Mouse (Mus musculus): ENCODE measurements around the gene Gm38394.

Gene Gm38394

DNA sequence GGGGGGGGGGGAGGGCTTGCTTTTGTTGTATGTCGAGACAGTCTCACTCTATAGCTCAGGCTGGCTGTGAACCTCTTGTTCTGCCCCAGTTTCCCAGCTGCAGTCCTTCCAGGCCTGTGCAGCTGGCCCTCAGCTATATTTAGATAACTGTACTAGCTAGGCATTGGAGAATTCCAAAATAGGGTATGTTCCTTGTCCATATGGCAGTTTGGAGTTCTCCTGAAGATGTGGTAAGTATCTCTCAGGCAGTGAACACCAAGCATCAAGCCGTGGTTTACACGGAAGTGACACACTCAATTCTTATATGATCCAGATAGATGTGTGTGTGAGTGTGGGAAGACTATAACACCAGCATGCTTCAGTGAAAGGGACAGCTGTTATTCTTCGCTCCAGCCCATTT, 2.3 kb upstream of the Gm38394 start:
- DNase-seq (ENCODE audit: low read depth): no peak

DNA sequence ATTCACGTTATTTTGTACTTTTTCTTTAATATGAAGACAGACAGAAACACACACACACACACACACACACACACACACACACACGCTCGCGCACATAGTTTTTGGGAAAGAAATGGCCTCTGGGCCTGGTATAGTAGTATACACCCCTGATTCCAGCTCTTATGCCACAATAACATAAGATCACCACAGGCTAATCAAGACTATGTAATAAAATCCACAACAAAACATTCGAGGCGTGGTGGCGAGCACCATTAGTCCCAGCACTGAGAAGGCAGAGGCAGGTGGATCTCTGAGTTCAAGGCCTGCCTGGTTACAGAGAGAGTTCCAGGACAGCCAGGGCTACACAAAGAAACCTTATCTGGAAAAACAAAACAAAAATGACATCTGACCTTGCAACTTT, 1.8 kb upstream of the Gm38394 start:
- DNase-seq (ENCODE audit: low read depth): no peak

DNA sequence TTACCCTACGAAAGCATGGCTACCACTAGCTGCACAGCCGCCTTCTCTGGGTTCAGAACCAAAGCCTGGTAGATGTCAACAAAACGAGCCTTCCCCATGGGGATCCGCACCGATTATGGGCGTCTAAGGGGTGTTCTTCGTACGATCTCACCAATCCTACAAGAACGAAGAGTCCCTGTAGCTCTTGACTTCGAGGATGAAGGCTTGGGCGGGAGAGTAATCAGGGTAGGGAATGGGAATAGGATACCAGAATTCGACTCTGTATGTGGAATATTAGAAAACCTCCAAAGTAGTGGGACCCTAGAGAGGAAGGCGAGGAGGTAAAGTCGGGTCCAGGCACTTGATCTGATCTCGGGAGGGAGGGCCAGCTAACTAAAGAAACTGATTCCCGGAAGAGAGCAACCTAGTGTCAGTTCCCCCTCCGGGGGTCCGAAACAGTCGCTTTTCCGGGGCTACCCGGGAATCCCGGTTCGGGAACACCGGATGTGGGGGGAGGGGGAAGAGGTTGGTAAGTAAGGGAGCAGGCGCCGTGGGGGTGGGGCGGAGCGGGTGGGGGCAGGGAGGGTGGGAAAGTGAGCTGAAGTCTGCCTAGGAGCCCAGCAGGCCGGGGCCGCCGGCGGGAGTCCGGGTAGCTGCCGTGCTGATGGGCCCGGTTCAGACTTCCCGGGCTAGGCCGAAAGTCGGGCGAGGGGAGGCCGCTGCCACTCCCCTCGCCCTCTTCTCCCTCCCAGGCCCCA, 484 bp downstream of the Gm38394 start, which contains the start of gene Zbed6:
Zbed6 (minus strand) TSS at position 420 of the 737 bp plus-strand sequence.
- peak; percentile 87 for DNase-seq (ENCODE audit: low read depth)

DNA sequence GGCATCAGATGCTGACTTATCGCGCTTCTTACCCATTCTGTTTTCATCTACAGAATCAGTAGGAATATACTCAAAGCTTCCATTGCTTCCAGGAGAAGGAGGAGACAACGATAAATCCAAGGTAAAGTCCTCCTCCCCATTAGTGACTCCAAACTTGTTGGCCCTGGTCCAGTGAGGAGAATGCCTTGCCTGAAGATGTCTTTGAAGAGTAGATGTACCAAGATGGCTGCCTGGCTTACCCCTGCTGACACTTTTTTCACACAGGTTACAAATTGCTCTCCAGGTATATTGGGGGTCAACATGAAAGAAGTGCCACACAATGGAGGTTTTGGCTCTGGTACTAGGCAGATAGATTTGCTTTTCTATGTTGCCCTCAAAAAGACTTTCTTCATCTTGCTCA, 2.2 kb downstream of the Gm38394 start:
- peak; percentile 29 for DNase-seq (ENCODE audit: low read depth)

DNA sequence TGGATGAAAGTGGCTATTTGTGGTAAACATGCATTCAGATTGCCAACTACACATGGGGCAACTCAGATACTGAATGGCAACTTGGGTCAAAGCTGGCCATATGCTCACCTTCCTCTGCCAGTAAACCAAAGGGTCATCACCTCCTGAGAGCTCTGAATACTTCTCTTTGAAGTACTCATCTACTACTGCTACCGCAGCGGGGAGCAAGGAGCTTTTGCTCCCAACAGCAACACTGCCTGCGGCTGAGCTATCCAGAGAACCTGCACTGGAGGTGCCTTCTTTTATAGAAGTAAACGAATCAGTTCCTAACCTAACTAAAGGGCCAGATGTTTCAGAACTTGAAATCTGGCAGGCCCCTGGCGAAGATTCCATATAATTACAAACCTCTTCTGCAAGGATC, 4.3 kb downstream of the Gm38394 start:
- DNase-seq (ENCODE audit: low read depth): no peak

DNA sequence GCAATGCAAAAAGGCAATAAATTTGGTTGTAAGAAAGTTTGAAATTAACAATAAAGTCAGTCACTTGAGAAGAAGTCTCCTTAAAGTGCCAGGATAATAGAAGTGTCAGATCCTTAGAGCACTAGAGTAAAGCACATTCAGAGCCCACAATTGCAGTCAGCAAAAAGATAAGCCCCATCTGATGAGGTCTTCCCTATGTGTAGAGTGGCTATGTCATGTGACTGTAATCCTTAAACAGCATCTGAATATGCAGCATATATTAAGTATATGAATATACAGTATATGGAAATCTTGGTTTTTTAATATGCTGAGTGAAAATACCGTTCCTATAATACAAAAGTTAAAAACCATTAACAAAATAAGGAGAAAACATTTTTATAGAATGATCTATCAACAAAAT, 8.1 kb downstream of the Gm38394 start:
- no peak for DNase-seq (ENCODE audit: low read depth)

DNA sequence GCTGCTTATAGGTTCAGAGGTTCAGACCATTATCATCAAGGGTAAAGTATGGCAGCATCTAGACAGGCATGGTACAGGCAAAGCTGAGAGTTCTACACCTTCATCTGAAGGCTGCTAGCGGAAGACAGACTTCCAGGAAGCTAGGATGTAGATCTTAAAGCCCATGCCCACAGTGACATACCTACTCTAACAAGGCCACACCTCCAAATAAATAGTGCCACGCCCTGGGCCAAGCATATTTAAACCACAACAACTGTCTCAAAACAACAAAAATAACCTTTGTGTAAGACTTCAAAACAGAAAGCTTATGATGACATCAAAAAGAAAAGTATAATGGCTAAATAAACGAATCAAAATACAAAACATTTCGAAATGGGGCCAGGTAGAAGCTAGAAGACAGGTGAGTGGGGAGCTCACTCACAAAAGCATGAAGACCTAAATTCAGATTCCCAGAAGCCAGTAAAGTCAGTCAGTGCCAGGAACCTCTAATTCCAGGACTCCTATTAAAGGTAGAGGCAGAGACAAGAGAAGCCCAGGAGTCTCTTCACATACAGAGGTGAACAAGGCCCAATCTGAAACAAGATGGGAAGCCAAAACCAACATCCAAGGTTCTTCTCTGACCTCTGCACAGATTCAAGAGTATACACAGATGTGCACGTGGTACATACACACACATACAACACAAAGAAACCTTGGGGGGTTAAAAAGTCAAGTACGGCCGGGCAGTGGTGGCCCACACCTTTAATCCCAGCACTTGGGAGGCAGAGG, 10.6 kb downstream of the Gm38394 start:
- no peak for DNase-seq (ENCODE audit: low read depth)

DNA sequence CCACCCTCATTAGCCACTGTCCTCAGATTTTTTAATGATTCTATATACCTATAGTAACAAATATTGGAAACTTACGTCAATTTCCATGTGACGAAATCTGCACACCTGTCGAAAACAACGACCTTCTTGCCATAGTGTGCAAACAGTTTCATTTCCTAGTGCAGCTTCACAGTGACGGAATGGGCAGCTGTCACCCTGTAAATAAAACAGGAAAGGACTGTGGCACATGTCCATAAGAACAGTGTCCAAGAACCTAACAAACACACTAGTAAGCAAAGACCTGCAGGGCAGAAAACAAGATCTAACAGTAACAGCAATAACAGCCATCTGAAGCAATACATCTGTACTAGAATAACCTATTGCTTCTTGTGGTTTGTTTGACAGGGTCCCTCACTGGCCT, 15.5 kb downstream of the Gm38394 start:
- DNase-seq (ENCODE audit: low read depth): no peak

DNA sequence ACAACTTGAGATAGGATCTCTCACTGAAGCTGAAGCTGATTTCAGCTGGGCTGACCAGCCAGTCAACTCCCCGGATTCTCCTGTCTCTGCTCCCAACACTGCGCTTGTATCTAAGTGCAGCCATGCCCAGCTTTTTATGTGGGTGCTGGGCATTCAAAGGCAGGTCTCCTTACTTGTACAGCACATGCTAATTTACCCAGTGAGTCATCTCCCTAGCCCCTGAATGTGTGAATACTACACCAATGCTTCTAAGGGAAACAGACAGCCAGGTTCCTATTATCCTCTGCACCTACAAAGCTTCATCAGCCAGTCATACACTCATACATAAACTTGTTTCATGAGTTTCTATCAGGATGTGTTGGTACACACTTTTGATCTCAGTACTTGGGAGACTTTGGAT, 20.0 kb downstream of the Gm38394 start:
- no peak for DNase-seq (ENCODE audit: low read depth)

DNA sequence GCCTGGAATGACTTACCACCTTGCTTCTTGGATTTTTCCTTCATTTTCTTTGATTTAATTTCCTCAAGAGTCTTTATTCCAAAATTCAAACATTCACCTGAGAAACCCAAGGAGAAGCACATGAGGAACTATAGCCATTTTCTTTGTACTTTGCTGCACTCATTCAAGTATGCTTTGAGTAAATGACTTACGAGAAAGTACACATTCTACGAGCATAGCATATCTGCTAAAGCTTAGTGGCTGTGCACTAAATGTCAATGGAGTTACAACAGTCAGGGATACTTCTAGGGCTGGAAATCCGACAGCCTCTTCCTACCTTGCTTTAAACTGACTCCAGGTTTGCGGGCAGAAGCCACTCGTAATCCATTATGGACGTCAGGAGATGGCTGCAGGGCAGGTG, 22.6 kb downstream of the Gm38394 start:
- no peak for DNase-seq (ENCODE audit: low read depth)

DNA sequence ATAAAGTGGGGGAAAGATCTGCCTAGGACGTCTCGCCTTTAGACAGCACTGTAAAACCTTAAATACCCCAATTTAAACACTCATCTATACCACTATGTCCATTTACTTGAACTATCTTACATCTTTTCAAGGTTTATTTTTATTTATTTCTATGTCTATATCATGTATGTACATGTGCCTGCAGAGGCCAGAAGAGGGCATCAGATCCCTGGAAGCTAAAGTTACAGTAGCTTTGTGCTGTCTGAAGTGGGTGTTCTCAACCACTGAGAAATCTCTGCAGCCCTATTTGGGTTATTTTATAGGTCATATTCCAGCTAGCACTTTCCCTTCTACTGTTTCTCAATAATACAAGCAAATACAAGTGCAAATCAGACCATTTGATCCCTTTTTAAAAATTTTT, 28.9 kb downstream of the Gm38394 start:
- DNase-seq (ENCODE audit: low read depth): peak; percentile 42

DNA sequence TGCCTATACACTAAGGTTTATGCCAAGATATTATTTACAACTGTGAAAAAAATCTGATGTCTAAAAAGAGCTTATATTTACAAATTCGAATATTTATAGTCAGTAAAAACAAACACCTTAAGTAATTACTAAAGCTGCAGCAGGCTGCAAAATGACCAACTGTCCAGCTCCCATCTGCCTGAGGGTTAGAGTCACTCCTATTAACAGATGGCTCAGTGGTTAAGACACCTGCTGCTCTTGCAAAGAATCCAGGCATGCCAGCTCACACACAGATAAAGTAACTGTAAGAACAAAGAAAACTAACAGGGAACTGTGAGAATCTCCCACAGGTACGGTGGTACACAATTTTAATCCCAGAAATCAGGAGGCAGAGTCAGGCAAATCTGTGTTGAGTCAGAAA, 36.1 kb downstream of the Gm38394 start:
- DNase-seq (ENCODE audit: low read depth): no peak

DNA sequence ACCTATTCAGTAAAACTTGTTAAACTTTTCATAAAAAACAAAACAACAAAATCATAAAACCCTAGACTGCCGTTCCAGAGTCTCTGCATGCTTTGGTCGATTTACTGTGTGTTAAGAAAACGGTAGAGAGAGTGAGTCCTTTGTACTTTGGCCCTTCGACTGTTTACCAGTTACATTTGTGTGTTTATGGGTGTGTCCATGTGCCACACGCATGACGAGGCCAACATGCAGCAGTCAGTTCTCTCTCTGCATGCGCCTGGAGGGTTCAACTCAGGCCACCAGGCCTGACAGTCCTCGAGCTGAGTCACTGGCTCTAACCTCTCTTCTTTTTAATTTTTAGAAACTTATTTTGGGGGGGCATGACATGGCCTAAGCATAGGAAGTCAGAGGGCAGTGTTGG, 42.8 kb downstream of the Gm38394 start:
- no peak for DNase-seq (ENCODE audit: low read depth)

DNA sequence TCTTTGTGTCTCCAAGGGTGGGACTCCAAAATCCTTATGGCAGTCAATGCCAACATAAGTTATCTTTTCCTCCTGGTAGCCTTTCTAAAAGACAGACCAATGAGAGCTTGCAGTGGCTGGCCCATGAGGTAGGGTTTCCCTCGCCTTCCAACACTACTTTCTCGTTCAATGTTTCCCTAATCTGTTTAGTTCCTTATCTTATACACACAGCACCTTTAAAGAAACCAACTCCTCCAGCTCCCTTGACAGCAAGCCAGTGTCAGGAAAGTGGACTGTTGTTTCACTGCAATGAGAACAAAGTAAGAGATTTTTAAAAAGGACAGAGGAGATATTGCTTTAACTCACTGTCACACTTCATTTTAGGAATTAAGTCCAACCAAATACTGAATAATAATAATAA, 43.2 kb downstream of the Gm38394 start:
- DNase-seq (ENCODE audit: low read depth): no peak

DNA sequence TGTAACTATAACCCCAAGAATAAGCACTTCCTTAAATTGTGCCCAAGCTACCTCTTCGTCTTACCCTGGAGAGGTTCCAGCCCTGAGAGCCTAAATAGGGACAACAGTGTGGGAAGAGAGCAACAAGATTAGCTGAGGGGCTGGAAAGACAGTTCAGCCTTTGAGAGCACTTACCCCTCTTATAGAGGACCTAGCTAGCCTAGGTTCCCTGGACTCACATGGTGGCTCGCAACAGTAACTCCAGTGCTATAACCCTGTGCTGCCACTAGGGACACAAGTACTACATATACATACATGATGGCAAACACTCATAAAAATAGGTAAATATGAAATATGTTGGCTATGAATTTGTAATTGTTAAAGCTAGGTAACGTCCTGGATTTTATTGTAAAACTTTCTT, 47.3 kb downstream of the Gm38394 start:
- DNase-seq (ENCODE audit: low read depth): peak; percentile 23

DNA sequence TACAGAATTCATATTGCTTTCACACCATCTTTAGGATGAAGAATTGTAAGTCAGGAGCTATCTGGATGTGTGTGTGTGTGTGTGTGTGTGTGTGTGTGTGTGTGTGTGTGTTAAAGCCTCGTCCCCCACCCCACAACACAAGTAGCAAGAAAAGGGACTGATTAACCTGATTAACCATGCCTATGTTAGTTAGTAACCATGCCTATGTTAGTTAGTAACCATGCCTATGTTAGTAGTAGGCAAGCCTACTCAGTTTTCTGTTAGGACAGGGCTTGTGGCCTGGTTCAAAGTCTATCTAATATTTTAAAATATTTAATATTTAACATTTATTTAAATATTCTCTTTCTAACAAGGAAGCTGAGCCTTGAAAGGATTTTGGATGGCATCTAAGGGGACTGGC, 49.7 kb downstream of the Gm38394 start:
- no peak for DNase-seq (ENCODE audit: low read depth)

DNA sequence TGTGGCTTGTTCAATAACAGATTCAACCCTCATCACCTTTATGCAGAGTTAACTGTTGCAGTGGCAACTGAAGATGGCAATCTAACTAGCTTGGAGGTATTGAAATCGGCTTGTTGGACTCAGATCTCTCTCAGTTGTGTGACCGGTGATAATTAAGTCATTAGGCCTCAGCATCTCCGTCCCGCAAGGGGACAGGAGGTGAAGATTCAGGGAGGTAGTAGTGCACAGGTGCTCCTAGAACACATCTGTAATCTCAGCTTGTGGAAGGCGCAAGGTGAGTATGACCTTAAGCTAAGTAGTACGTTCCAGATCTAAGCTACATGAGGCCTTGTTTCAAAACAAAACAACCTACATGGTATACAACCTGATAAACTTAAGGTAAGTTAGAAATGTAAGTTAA, 50.5 kb downstream of the Gm38394 start:
- no peak for DNase-seq (ENCODE audit: low read depth)

DNA sequence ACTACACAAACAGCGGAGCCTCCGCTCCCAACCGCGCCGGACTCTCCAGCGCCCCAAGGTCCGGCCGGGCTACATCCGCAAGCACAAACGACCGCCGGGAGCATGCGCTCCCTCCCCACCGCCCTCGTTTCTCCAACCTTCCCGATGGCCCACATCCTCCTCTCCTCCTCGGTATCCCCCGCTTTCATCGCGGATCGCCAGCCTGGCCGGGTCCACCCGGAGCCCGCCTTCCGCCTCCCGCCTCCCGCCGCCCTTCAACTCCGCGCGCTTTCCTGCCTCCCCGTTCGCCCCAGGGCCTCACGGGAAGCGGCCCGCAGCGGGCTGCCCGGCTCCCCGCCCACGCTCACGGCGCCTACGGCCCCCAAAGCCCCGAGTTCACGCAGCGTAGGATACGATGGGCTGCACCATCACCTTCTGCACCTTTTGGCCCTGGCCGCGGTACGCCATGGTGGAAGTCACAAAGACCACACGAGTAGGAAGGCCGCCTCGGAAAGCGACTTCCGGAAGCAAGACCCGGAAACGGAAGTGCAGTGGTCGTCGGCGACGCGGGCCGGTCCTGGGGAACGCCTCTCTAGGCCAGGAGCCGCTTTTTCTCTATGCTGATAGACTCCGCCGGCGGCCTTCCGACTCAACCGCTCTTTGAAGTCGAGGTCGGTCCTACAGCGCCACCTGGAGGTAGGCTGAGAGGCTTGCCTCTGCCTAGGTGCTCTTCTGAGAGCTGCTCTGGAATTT, 51.2 kb downstream of the Gm38394 start, which contains the start of gene Snrpe:
Snrpe (minus strand) TSS at position 521 of the 732 bp plus-strand sequence.
- peak; percentile 99 for DNase-seq (ENCODE audit: low read depth)

DNA sequence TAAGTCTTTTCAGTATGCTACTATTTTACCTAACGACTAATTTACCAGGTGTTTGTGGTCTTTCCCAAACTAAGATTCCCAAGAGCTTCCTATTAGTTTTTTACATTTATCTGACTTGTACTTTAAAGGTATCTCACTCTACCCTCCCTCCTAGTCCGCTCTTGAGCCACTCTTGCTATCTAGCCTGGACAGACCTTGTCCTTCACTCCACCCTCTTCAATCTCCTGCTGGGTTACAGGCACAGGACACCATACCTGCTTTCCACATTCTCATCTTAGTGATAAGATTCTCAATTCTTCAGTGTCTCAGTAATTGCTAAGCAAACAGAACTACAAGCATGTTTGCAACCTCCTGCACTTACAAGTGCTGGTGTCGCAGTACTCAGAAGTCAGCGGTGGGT, 57.9 kb downstream of the Gm38394 start:
- DNase-seq (ENCODE audit: low read depth): no peak

DNA sequence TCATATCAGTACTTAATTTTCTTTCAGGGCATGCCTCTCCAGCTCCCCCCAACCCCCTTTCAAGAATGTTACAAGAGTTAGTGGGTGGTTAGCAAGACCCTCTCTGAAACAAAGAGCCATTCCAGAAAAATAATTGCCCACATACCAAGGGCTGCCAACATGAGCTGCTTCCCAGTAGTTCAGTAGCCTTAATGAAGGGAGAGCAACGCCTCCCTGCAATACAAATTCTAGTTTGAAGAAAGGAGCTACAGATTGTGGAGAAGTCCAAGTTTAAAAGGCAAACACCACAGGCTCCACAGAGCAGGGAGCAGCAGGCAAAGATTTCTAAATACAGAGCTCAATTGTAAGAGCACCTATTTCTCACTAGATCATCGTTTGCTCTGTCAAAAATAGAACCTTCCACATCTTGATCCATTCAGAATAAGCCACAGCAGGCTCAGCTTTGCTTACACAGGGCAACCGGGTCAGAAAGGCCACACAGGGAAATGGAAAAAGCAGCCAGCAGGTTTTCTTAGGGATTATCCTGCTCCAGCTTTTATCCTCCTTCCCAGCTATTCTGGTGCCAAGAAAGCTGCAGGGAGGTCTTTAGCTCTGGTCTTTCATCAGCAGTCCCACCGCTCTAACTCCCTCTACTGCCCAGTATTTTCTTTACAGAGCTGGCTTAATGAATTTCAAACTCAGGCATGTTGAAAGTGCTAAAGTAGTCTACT, 64.7 kb downstream of the Gm38394 start:
- DNase-seq (ENCODE audit: low read depth): peak; percentile 42

DNA sequence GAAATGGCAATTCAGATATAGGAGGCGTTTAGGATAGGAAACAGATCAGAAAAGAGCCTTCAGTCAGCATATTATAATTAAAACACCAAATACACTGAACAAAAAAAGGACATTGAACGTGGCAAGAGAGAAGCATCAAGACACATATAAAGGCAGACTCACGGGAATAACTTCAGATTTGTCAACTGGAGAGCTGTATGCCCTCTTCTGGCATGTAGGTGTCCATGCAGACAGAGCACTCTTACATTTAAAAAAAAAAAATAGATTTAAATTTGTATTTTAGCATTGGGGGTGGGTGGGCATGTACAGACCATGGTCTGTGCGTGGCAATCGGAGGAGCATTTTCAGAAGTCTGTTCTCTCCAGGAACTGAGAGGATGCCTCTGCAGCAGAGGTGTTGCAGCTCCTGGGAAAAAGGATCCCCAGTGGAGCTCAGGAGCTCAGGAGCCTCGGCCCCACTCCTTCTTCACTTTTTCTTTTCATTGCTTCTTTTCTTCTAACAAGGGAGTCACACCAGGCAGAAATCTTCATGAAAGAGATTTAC, 75.1 kb downstream of the Gm38394 start:
- DNase-seq (ENCODE audit: low read depth): no peak

DNA sequence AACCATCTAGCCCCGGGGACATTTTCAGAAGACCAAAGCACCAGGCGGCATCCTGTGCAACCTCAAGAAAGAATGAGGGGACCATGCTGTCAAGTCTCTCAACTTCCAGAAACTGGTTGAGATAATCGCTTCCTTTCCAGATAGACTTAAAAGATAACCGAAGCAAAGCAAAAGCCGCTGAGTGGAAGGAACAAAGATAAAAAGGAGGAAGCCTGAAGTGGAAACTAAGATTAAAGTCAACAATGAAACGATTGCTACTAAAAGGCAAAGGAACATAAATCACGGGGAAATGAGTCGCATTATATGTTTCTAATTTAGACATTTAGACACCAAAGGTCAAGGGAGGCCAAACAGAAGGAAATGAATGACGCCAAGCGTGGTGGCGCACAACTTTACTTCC, 89.8 kb downstream of the Gm38394 start:
- DNase-seq (ENCODE audit: low read depth): no peak

Measured in NIH3T3 (cell line).